Mouse (Mus musculus) gastrocnemius, postnatal 14 days (tissue): ENCODE measurements around the gene Rin2. TPM values are rescaled to one million over a fixed set of nuclear protein-coding genes. Genes with fewer than 3 reads are reported as not detected.
"Not testable (repeated sequence)": the region's sequence is repeated elsewhere in the genome, so short reads cannot be mapped to it uniquely, and the experiment has no call there.

Experiments used
- DNase-seq: peaks from one replicate; pipeline ENCODE4 v3.0.0; 2021; ENCODE audit warnings: mixed read lengths
- intact Hi-C: fragments of 180-260 bp; cut with DNase I; formaldehyde crosslinking; loops from one replicate; pipeline ENCODE4 v1.15.1; 2025; ENCODE audit warnings: low total_unique reads
- total RNA-seq, 2 experiments: library from RNA; stranded (reverse); gene quantifications; 2 replicates each; pipeline ENCODE4 v1.2.3; 2021

Gene Rin2
- total RNA-seq, 2 experiments from 2014 or later: 20.0 to 23.5 TPM

GRCm38 (mm10) chr2:145722304-145722703, 47.3 kb downstream of the Rin2 start:
- DNase-seq, intact Hi-C loops: not testable (repeated sequence)

- DNase-seq: peak; percentile 6
- intact Hi-C loops: no loop called here
These were observed 49.3 kb downstream of the Rin2 start for GRCm38 (mm10) chr2:145724288-145724687.

GRCm38 (mm10) chr2:145729414-145729813, 54.4 kb downstream of the Rin2 start:
- intact Hi-C loops: no loop called here
- DNase-seq: no peak

- DNase-seq: no peak
- intact Hi-C loops: no loop called here
These were observed 55.3 kb downstream of the Rin2 start for GRCm38 (mm10) chr2:145730189-145730880.

- DNase-seq: no peak
- intact Hi-C loops: no loop called here
These were observed 55.9 kb downstream of the Rin2 start for GRCm38 (mm10) chr2:145730905-145731304.

GRCm38 (mm10) chr2:145735079-145735478, 60.1 kb downstream of the Rin2 start:
- no peak for DNase-seq
- intact Hi-C loops: no loop called here

- no peak for DNase-seq
- intact Hi-C loops: no loop called here
These were observed 61.5 kb downstream of the Rin2 start for GRCm38 (mm10) chr2:145736543-145736942.

- no peak for DNase-seq
- intact Hi-C loops: no loop called here
These were observed 62.2 kb downstream of the Rin2 start for GRCm38 (mm10) chr2:145737196-145737595.

- DNase-seq: no peak
- intact Hi-C loops: no loop called here
These were observed 65.7 kb downstream of the Rin2 start for GRCm38 (mm10) chr2:145740729-145741128.

GRCm38 (mm10) chr2:145742795-145743710, 68.0 kb downstream of the Rin2 start:
- DNase-seq: peak; percentile 29

GRCm38 (mm10) chr2:145746406-145746805, 71.4 kb downstream of the Rin2 start:
- intact Hi-C loops: no loop called here
- DNase-seq: no peak

More at GRCm38 (mm10) chr2:145742795-145743710, 68.0 kb downstream of the Rin2 start:
- intact Hi-C loops: no loop called here

- DNase-seq: no peak
- intact Hi-C loops: no loop called here
These were observed 74.6 kb downstream of the Rin2 start for GRCm38 (mm10) chr2:145749645-145750044.

GRCm38 (mm10) chr2:145752572-145752971, 77.6 kb downstream of the Rin2 start:
- intact Hi-C loops: no loop called here
- DNase-seq: peak; percentile 38

GRCm38 (mm10) chr2:145753973-145754372, 79.0 kb downstream of the Rin2 start:
- no peak for DNase-seq
- intact Hi-C loops: no loop called here

GRCm38 (mm10) chr2:145755864-145756822, 81.1 kb downstream of the Rin2 start:
- no peak for DNase-seq

GRCm38 (mm10) chr2:145760121-145760520, 85.1 kb downstream of the Rin2 start:
- intact Hi-C loops: no loop called here
- no peak for DNase-seq

More at GRCm38 (mm10) chr2:145755864-145756822, 81.1 kb downstream of the Rin2 start:
- intact Hi-C loops: no loop called here

- no peak for DNase-seq
- intact Hi-C loops: no loop called here
These were observed 86.4 kb downstream of the Rin2 start for GRCm38 (mm10) chr2:145761436-145761835.

- DNase-seq: no peak
- intact Hi-C loops: no loop called here
These were observed 94.9 kb downstream of the Rin2 start for GRCm38 (mm10) chr2:145769964-145770363.

- DNase-seq: no peak
These were observed 95.9 kb downstream of the Rin2 start for GRCm38 (mm10) chr2:145770730-145771536.

More at GRCm38 (mm10) chr2:145770730-145771536, 95.9 kb downstream of the Rin2 start:
- intact Hi-C loops: no loop called here
